Mouse (Mus musculus) MEL (cell line): ENCODE results near the gene Epb41l2. TPM values are rescaled to one million over a fixed set of nuclear protein-coding genes. Genes with fewer than 3 reads are reported as not detected.

Experiments used
- DNase-seq: peaks from one replicate; pipeline ENCODE4 v3.0.0; 2011; ENCODE audit warnings: low read depth, low spot score
- H3K27ac ChIP-seq: 2 replicates; pipeline ENCODE4 v1.5.1; 2012; ENCODE audit warnings: low read depth, mild to moderate bottlenecking, control low read depth, low read length, moderate library complexity; ENCODE audit not compliant: control insufficient read depth
- H3K27me3 ChIP-seq, 2 experiments: fragments of 150-350 bp in 1 of 2; sonication (generic) in 1 of 2; 2 replicates each; pipeline ENCODE4 v1.6.1; 2012; ENCODE audit warnings: low read length in 2 of 2, mild to moderate bottlenecking in 2 of 2, improper control_type of control experiment in 1 of 2, moderate library complexity in 1 of 2; ENCODE audit not compliant: insufficient read depth in 2 of 2, control insufficient read depth in 1 of 2
- H3K36me3 ChIP-seq, 2 experiments: 2 replicates each; pipeline ENCODE4 v1.6.1; 2012 to 2014; ENCODE audit warnings: low read length in 2 of 2, improper control_type of control experiment in 1 of 2, inconsistent platforms in 1 of 2, mild to moderate bottlenecking in 1 of 2; ENCODE audit not compliant: insufficient read depth in 2 of 2, control insufficient read depth in 1 of 2
- H3K4me1 ChIP-seq, 2 experiments: fragments of 150-350 bp in 1 of 2; sonication (generic) in 1 of 2; 2 replicates each; pipeline ENCODE4 v1.6.1; 2012; ENCODE audit warnings: low read length in 2 of 2, improper control_type of control experiment in 1 of 2, mild to moderate bottlenecking in 1 of 2; ENCODE audit not compliant: insufficient read depth in 2 of 2, control insufficient read depth in 1 of 2
- H3K4me3 ChIP-seq, 2 experiments: fragments of 150-350 bp in 1 of 2; sonication (generic) in 1 of 2; 2 replicates each; pipeline ENCODE4 v1.5.1; 2012; ENCODE audit warnings: low read depth in 2 of 2, low read length in 2 of 2, mild to moderate bottlenecking in 2 of 2, moderate library complexity in 2 of 2, control low read depth in 1 of 2, improper control_type of control experiment in 1 of 2; ENCODE audit not compliant: control insufficient read depth in 1 of 2, insufficient read depth in 1 of 2
- H3K79me2 ChIP-seq: 2 replicates; pipeline ENCODE4 v1.6.1; 2012; ENCODE audit warnings: mild to moderate bottlenecking, low read length, moderate library complexity; ENCODE audit not compliant: control insufficient read depth, poor library complexity, insufficient read depth
- H3K9ac ChIP-seq: 2 replicates; pipeline ENCODE4 v1.6.1; 2012; ENCODE audit warnings: low read depth, mild to moderate bottlenecking, control low read depth, low read length, moderate library complexity; ENCODE audit not compliant: control insufficient read depth, poor library complexity, severe bottlenecking
- H3K9me3 ChIP-seq: fragments of 150-350 bp; sonication (generic); replicated peaks from 2 replicates; pipeline ENCODE4 v1.6.1; 2012; ENCODE audit warnings: mild to moderate bottlenecking, low read length, improper control_type of control experiment, moderate library complexity; ENCODE audit not compliant: insufficient read depth
- CTCF ChIP-seq, 3 experiments: IDR thresholded peaks in 2 of 3; conservative IDR thresholded peaks in 1 of 3; 2 replicates each; pipeline ENCODE4 v1.5.1; 2011 to 2012; ENCODE audit warnings: low read length in 3 of 3, low read depth in 2 of 3, mild to moderate bottlenecking in 2 of 3, improper control_type of control experiment in 1 of 3, inconsistent platforms in 1 of 3, mixed read lengths in 1 of 3, moderate library complexity in 1 of 3; ENCODE audit not compliant: control insufficient read depth in 1 of 3, insufficient read depth in 1 of 3, poor library complexity in 1 of 3, severe bottlenecking in 1 of 3
- ELF1 ChIP-seq: IDR thresholded peaks from 2 replicates; pipeline ENCODE4 v1.6.1; 2014; ENCODE audit warnings: low read depth, mild to moderate bottlenecking, inconsistent platforms, low read length, improper control_type of control experiment, moderate library complexity
- EP300 ChIP-seq, 2 experiments: IDR thresholded peaks; 2 replicates each; pipeline ENCODE4 v1.6.1; 2011; ENCODE audit warnings: improper control_type of control experiment in 2 of 2, low read length in 2 of 2, low read depth in 1 of 2, mild to moderate bottlenecking in 1 of 2
- ETS1 ChIP-seq: IDR thresholded peaks from 2 replicates; pipeline ENCODE4 v1.6.1; 2012; ENCODE audit warnings: low read depth, mild to moderate bottlenecking, inconsistent platforms, low read length, improper control_type of control experiment, moderate library complexity
- GATA1 ChIP-seq: IDR thresholded peaks from 2 replicates; pipeline ENCODE4 v1.6.1; 2011; ENCODE audit warnings: low read depth, low read length, improper control_type of control experiment
- MAFK ChIP-seq: IDR thresholded peaks from 2 replicates; pipeline ENCODE4 v1.6.1; 2011; ENCODE audit warnings: low read depth, mild to moderate bottlenecking, low read length, improper control_type of control experiment, borderline replicate concordance
- MEF2A ChIP-seq: IDR thresholded peaks from 2 replicates; pipeline ENCODE4 v1.6.1; 2014; ENCODE audit warnings: low read depth, mild to moderate bottlenecking, inconsistent platforms, low read length, improper control_type of control experiment; ENCODE audit not compliant: poor library complexity, insufficient replicate concordance, severe bottlenecking; ENCODE audit errors: extremely low read depth
- MXI1 ChIP-seq: IDR thresholded peaks from 2 replicates; pipeline ENCODE4 v1.6.1; 2011; ENCODE audit warnings: mild to moderate bottlenecking, low read depth, low read length, improper control_type of control experiment
- MYB ChIP-seq: IDR thresholded peaks from 2 replicates; pipeline ENCODE4 v1.6.1; 2011; ENCODE audit warnings: mild to moderate bottlenecking, low read depth, low read length, improper control_type of control experiment
- POLR2A ChIP-seq, 2 experiments: IDR thresholded peaks; 2 replicates each; pipeline ENCODE4 v1.6.1; 2011 to 2012; ENCODE audit warnings: low read length in 2 of 2, mild to moderate bottlenecking in 2 of 2, control low read depth in 1 of 2, improper control_type of control experiment in 1 of 2, low read depth in 1 of 2, moderate library complexity in 1 of 2; ENCODE audit not compliant: control insufficient read depth in 1 of 2, insufficient read depth in 1 of 2, poor library complexity in 1 of 2
- SIN3A ChIP-seq: IDR thresholded peaks from 2 replicates; pipeline ENCODE4 v1.6.1; 2012; ENCODE audit warnings: low read length, improper control_type of control experiment, inconsistent platforms
- TBP ChIP-seq: IDR thresholded peaks from 2 replicates; pipeline ENCODE4 v1.8.0; 2011; ENCODE audit warnings: low read depth, low read length, improper control_type of control experiment
- UBTF ChIP-seq: IDR thresholded peaks from 2 replicates; pipeline ENCODE4 v1.6.1; 2012; ENCODE audit warnings: low read depth, mild to moderate bottlenecking, inconsistent platforms, low read length, improper control_type of control experiment, moderate library complexity, borderline replicate concordance; ENCODE audit not compliant: insufficient read depth
- ZC3H11A ChIP-seq: IDR thresholded peaks from 2 replicates; pipeline ENCODE4 v1.6.1; 2012; ENCODE audit warnings: low read depth, mild to moderate bottlenecking, inconsistent platforms, low read length, improper control_type of control experiment
- ZMIZ1 ChIP-seq: IDR thresholded peaks from 2 replicates; pipeline ENCODE4 v1.6.1; 2012; ENCODE audit warnings: low read depth, mild to moderate bottlenecking, inconsistent platforms, low read length, improper control_type of control experiment, moderate library complexity
- polyA plus RNA-seq, 2 experiments: library from polyadenylated mRNA; stranded (reverse) in 1 of 2; unstranded in 1 of 2; fragments of >175 nt in 1 of 2; fragments of >200 nt in 1 of 2; gene quantifications; 2 replicates each; pipeline versions ENCODE4 v1.2.1 to v1.2.4; 2012; ENCODE audit warnings: low replicate concordance in 2 of 2, low read depth in 1 of 2; ENCODE audit not compliant: insufficient read length in 2 of 2, insufficient read depth in 1 of 2, missing spikeins in 1 of 2
- total RNA-seq: library from RNA; depleted of rRNA; stranded (reverse); fragments of 300-350 nt; gene quantifications from 2 replicates; pipeline ENCODE4 v1.2.3, GENCODE M21; 2012

Gene Epb41l2
- total and polyA plus RNA-seq, 3 experiments, result 4.7 to 23.7 TPM; not detected in 1

DNA sequence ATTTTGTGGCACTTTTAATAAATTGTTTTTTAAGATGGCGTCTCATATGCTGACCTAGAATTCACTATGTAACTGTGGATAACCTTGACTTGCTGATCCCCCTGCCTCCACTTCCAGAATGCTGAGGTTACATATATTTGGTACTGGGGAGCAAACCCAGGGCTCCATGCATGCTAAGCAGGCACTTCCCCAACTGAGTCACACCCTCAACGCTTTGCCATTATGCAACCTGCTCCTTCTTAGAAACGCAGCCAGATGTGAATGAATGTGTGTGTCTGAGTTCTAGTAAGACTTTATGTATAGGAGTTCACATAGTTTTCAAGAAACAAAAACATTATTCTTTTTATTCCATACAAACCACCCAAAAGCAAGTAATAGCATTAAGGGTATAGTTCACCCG, 38.4 kb upstream of the Epb41l2 start:
- no peak overlapping the region for H3K4me3 ChIP-seq
- no peak overlapping the region for H3K27ac ChIP-seq
- H3K79me2 ChIP-seq, result no peaks in the 10 kb centered on the region
- no peak overlapping the region for H3K9ac ChIP-seq
- TF ChIP-seq ETS1, result no peak
- no peak for TF ChIP-seq CTCF (IDR thresholded peaks at IDR 0.05 in 2 of 3, conservative IDR thresholded peaks at IDR 0.05 in 1 of 3; ENCODE audit: control insufficient read depth in 1 of 3, insufficient read depth in 1 of 3, low read depth in 2 of 3, low read length in 3 of 3, poor library complexity in 1 of 3, severe bottlenecking in 1 of 3)
- no peak for TF ChIP-seq MXI1
- TF ChIP-seq, all 39 proteins: peak for 0
- no peak for DNase-seq
- no peaks in the 10 kb centered on the region; a peak in 1 of 4 replicates for H3K27me3 ChIP-seq
- H3K9me3 ChIP-seq, result no peaks in the 10 kb centered on the region
- peaks cover 0 to 13% of the 10 kb centered on the region in 2 experiments; a peak in 2 of 4 replicates for H3K4me1 ChIP-seq
- peaks cover 0 to 6% of the 10 kb centered on the region in 2 experiments; a peak in 2 of 4 replicates for H3K36me3 ChIP-seq

DNA sequence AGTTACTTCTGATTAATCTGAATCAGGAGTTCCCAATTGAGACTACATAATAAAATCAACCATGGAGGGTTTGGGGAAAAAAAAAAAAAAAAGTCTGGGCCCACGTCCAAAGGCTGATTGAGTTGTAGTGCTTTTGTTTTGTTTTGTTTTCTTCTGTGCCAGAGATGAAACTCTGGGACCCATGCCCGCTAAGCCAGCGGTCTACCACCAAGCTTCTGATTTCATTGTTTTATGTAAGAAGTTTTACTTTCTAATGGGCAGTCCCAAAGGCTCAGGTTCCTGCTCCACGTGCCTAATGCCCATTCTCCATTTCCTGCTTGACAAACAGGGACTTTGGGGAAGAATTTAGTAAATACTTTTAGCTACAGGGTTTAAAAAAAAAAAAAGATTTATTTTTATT, 33.9 kb upstream of the Epb41l2 start:
- no peaks in the 10 kb centered on the region for H3K79me2 ChIP-seq

DNA sequence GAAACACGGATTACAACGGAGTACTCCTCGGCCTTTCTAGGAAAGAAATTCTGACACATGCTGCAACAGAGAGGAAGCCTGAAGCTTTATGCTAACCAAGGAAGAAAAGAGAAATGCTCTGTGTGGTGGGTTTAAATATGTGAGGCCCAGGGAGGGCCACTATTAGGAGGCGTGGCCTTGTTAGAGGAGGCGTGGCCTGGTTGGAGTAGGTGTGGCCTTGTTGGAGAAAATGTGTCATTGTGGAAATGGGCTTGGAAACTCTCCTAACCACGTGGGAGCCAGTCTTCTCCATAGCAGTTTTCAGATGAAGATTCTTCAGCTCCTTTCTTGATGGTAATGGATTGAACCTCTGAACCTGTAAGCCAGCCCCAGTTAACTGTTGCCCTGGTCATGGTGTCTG, 32.1 kb upstream of the Epb41l2 start:
- TF ChIP-seq SIN3A (no peak), ZMIZ1 (no peak), GATA1 (no peak), MYB (no peak), EP300 (IDR thresholded peaks at IDR 0.05; ENCODE audit: low read depth in 1 of 2, low read length in 2 of 2) (no peak), UBTF (no peak), TBP (no peak), ELF1 (no peak), MAFK (no peak), ETS1 (no peak), MEF2A (no peak)
- no peaks in the 10 kb centered on the region for H3K79me2 ChIP-seq
- H3K27me3 ChIP-seq, result no peaks in the 10 kb centered on the region
- H3K9me3 ChIP-seq, result no peaks in the 10 kb centered on the region
- no peak overlapping the region for H3K4me3 ChIP-seq
- peak; percentile 13 for DNase-seq
- no peak overlapping the region for H3K9ac ChIP-seq
- H3K27ac ChIP-seq, result no peak overlapping the region
- H3K4me1 ChIP-seq, result no peaks in the 10 kb centered on the region
- H3K36me3 ChIP-seq, result no peaks in the 10 kb centered on the region

More for the DNA sequence above, 33.9 kb upstream of the Epb41l2 start:
- Histone ChIP-seq H3K4me3 (no peak overlapping the region), H3K36me3 (no peaks in the 10 kb centered on the region), H3K4me1 (no peaks in the 10 kb centered on the region), H3K27me3 (no peaks in the 10 kb centered on the region), H3K9ac (no peak overlapping the region), H3K9me3 (no peaks in the 10 kb centered on the region), H3K27ac (no peak overlapping the region)
- TF ChIP-seq ZC3H11A (no peak), POLR2A (IDR thresholded peaks at IDR 0.05; ENCODE audit: control insufficient read depth in 1 of 2, insufficient read depth in 1 of 2, low read depth in 1 of 2, low read length in 2 of 2, poor library complexity in 1 of 2) (no peak), MEF2A (no peak)
- no peak for DNase-seq
